Mouse (Mus musculus): ENCODE data around the gene Chrm4. TPM values are rescaled to one million over a fixed set of nuclear protein-coding genes. Genes with fewer than 3 reads are reported as not detected.

Gene Chrm4
- total RNA-seq, 2 experiments from 2014 or later, result 0.26 TPM; not detected in 1

GRCm38 (mm10) chr2:91921790-91922570, 5.1 kb upstream of the Chrm4 start:
- peak; percentile 50 for ATAC-seq (replicated peaks; ENCODE audit: poor library complexity, severe bottlenecking)

GRCm38 (mm10) chr2:91922586-91923414, 4.2 kb upstream of the Chrm4 start:
- ATAC-seq (replicated peaks; ENCODE audit: poor library complexity, severe bottlenecking), result no peak

GRCm38 (mm10) chr2:91923415-91924337, 3.4 kb upstream of the Chrm4 start:
- ATAC-seq (replicated peaks; ENCODE audit: poor library complexity, severe bottlenecking), result peak; percentile 45

GRCm38 (mm10) chr2:91924726-91925125, 2.3 kb upstream of the Chrm4 start:
- ATAC-seq (replicated peaks; ENCODE audit: poor library complexity, severe bottlenecking), result no peak

- no peak for ATAC-seq (replicated peaks; ENCODE audit: poor library complexity, severe bottlenecking)
Measured at GRCm38 (mm10) chr2:91925442-91925841, 1.6 kb upstream of the Chrm4 start.

- ATAC-seq (replicated peaks; ENCODE audit: poor library complexity, severe bottlenecking), result peak; percentile 47
Measured at GRCm38 (mm10) chr2:91927826-91928533, 931 bp downstream of the Chrm4 start.

GRCm38 (mm10) chr2:91928534-91929350, 1.7 kb downstream of the Chrm4 start:
- no peak for ATAC-seq (replicated peaks; ENCODE audit: poor library complexity, severe bottlenecking)

GRCm38 (mm10) chr2:91929455-91929854, 2.4 kb downstream of the Chrm4 start:
- no peak for ATAC-seq (replicated peaks; ENCODE audit: poor library complexity, severe bottlenecking)

- no peak for ATAC-seq (replicated peaks; ENCODE audit: poor library complexity, severe bottlenecking)
Measured at GRCm38 (mm10) chr2:91929936-91930335, 2.9 kb downstream of the Chrm4 start.

GRCm38 (mm10) chr2:91930761-91931291, 3.8 kb downstream of the Chrm4 start:
- ATAC-seq (replicated peaks; ENCODE audit: poor library complexity, severe bottlenecking), result no peak

GRCm38 (mm10) chr2:91931328-91932159, 4.5 kb downstream of the Chrm4 start:
- ATAC-seq (replicated peaks; ENCODE audit: poor library complexity, severe bottlenecking), result no peak

- no peak for ATAC-seq (replicated peaks; ENCODE audit: poor library complexity, severe bottlenecking)
Measured at GRCm38 (mm10) chr2:91932160-91932711, 5.2 kb downstream of the Chrm4 start, which contains the start of gene Mdk. Mdk (minus strand) TSS chr2:91932297.

GRCm38 (mm10) chr2:91932737-91933350, 5.8 kb downstream of the Chrm4 start:
- ATAC-seq (replicated peaks; ENCODE audit: poor library complexity, severe bottlenecking), result no peak

GRCm38 (mm10) chr2:91933471-91933870, 6.4 kb downstream of the Chrm4 start:
- no peak for ATAC-seq (replicated peaks; ENCODE audit: poor library complexity, severe bottlenecking)

- peak; percentile 50 for ATAC-seq (replicated peaks; ENCODE audit: poor library complexity, severe bottlenecking)
Measured at GRCm38 (mm10) chr2:91934016-91934415, 7.0 kb downstream of the Chrm4 start.

GRCm38 (mm10) chr2:91934826-91935525, 7.9 kb downstream of the Chrm4 start:
- ATAC-seq (replicated peaks; ENCODE audit: poor library complexity, severe bottlenecking), result no peak

Data from granulocyte monocyte progenitor cell, adult 5-6 weeks (primary cell).